Mouse (Mus musculus) lung, postnatal 0 days (tissue): ENCODE measurements at regions not wholly inside any gene's neighbourhood (a gene's known extent, or its start where the extent isn't known, plus 50 kb on each side); places are given as distances from the start of the nearest gene placed in this dataset.

Experiments used
- ATAC-seq: fragments of 200-750 bp; cut with Nextera tagmentation; 2 replicates; pipeline ENCODE4 v1.8.0; 2017; ENCODE audit warnings: moderate library complexity
- DNase-seq: peaks from one replicate; pipeline ENCODE4 v3.0.0-alpha.2; 2016; ENCODE audit warnings: low spot score
- H3K27ac ChIP-seq: fragments of 300-500 bp; sonication (generic); 2 replicates; pipeline ENCODE4 v1.5.1; 2014; ENCODE audit warnings: antibody characterized with exemption, mild to moderate bottlenecking, low read length, mixed read lengths
- H3K27me3 ChIP-seq: fragments of 300-500 bp; sonication (generic); replicated peaks from 2 replicates; pipeline ENCODE4 v1.6.1; 2014; ENCODE audit warnings: low read length, mixed read lengths; ENCODE audit not compliant: insufficient read depth
- H3K36me3 ChIP-seq: fragments of 300-500 bp; sonication (generic); 2 replicates; pipeline ENCODE4 v1.6.1; 2014; ENCODE audit warnings: low read length, mixed read lengths; ENCODE audit not compliant: insufficient read depth
- H3K4me1 ChIP-seq: fragments of 300-500 bp; sonication (generic); 2 replicates; pipeline ENCODE4 v1.6.1; 2014; ENCODE audit warnings: antibody characterized with exemption, low read depth, low read length, mixed read lengths; ENCODE audit not compliant: insufficient read depth
- H3K4me2 ChIP-seq: fragments of 300-500 bp; sonication (generic); replicated peaks from 2 replicates; pipeline ENCODE4 v1.6.1; 2014; ENCODE audit warnings: low read depth, mild to moderate bottlenecking, low read length, moderate library complexity, mixed read lengths
- H3K4me3 ChIP-seq: fragments of 300-500 bp; sonication (generic); 2 replicates; pipeline ENCODE4 v1.5.1; 2014; ENCODE audit warnings: low read depth, low read length
- H3K9ac ChIP-seq: fragments of 300-500 bp; sonication (generic); replicated peaks from 2 replicates; pipeline ENCODE4 v1.6.1; 2014; ENCODE audit warnings: low read depth, mild to moderate bottlenecking
- H3K9me3 ChIP-seq: fragments of 300-500 bp; sonication (generic); 2 replicates; pipeline ENCODE4 v1.6.1; 2016; ENCODE audit warnings: low read length, mixed read lengths
- CTCF ChIP-seq: IDR thresholded peaks from 2 replicates; pipeline ENCODE4 v1.5.1; 2016; ENCODE audit warnings: antibody characterized with exemption, mild to moderate bottlenecking
- EP300 ChIP-seq: IDR thresholded peaks from 2 replicates; pipeline ENCODE4 v1.6.1; 2016; ENCODE audit warnings: antibody characterized with exemption, mild to moderate bottlenecking, control low read depth
- WGBS: fragments of 180-500 bp; shearing (Covaris S2); extraction: QIAGEN DNeasy Blood & Tissue Kit; methylation state at CpG from one replicate; pipeline ENCODE4 v1.1.7; 2014; 5-methylcytosine and 5-hydroxymethylcytosine counted together

GRCm38 (mm10) chr7:117926396-117926795 lies 189.6 kb downstream of the Rps15a start:
- H3K4me1 ChIP-seq, result no peaks in the 10 kb centered on the region
- no peak overlapping the region for H3K27ac ChIP-seq
- TF ChIP-seq CTCF (no peak), EP300 (no peak)
- no peaks in the 10 kb centered on the region for H3K27me3 ChIP-seq
- no peaks in the 10 kb centered on the region for H3K36me3 ChIP-seq
- no peak for DNase-seq
- no peaks in the 10 kb centered on the region for H3K9me3 ChIP-seq
- no peak overlapping the region for H3K4me3 ChIP-seq
- H3K9ac ChIP-seq, result no peak overlapping the region
- H3K4me2 ChIP-seq, result no peak overlapping the region
- ATAC-seq, result no peak
- whole genome bisulfite sequencing, result 5% methylated on average over 1 of the region's 1 CpGs

- Histone ChIP-seq H3K9me3 (no peaks in the 10 kb centered on the region), H3K36me3 (no peaks in the 10 kb centered on the region), H3K27ac (no peak overlapping the region), H3K4me3 (no peak overlapping the region), H3K4me1 (no peaks in the 10 kb centered on the region), H3K4me2 (no peak overlapping the region), H3K9ac (no peak overlapping the region), H3K27me3 (no peaks in the 10 kb centered on the region)
- TF ChIP-seq CTCF (no peak), EP300 (no peak)
- DNase-seq (no peak), ATAC-seq (no peak)
Observed at GRCm38 (mm10) chr7:117922270-117922669, 193.7 kb downstream of the Rps15a start.

- DNase-seq (no peak), ATAC-seq (no peak)
- H3K4me1 ChIP-seq, result no peaks in the 10 kb centered on the region
- H3K27me3 ChIP-seq, result no peaks in the 10 kb centered on the region
- H3K27ac ChIP-seq, result no peak overlapping the region
- no peaks in the 10 kb centered on the region for H3K36me3 ChIP-seq
- H3K9me3 ChIP-seq, result no peaks in the 10 kb centered on the region
- H3K9ac ChIP-seq, result no peak overlapping the region
- WGBS, result 87% methylated on average over 10 of the region's 10 CpGs
- H3K4me3 ChIP-seq, result no peak overlapping the region
- H3K4me2 ChIP-seq, result no peak overlapping the region
- TF ChIP-seq CTCF, result no peak
- no peak for TF ChIP-seq EP300
Observed at GRCm38 (mm10) chr7:117918206-117918995, 197.6 kb downstream of the Rps15a start.

- WGBS, result 85% methylated on average over 6 of the region's 6 CpGs
- H3K9ac ChIP-seq, result no peak overlapping the region
- no peak for ATAC-seq
Observed at GRCm38 (mm10) chr7:117916915-117917314, 199.1 kb downstream of the Rps15a start.

GRCm38 (mm10) chr7:117912453-117912852 lies 203.5 kb downstream of the Rps15a start:
- peak; percentile 50 for DNase-seq
- 44% methylated on average over 3 of the region's 3 CpGs for WGBS
- TF ChIP-seq EP300 (no peak), CTCF (no peak)
- Histone ChIP-seq H3K9me3 (no peaks in the 10 kb centered on the region), H3K4me3 (no peak overlapping the region), H3K4me1 (no peaks in the 10 kb centered on the region), H3K27ac (no peak overlapping the region), H3K27me3 (no peaks in the 10 kb centered on the region), H3K9ac (no peak overlapping the region), H3K36me3 (no peaks in the 10 kb centered on the region), H3K4me2 (no peak overlapping the region)
- peak; percentile 77 for ATAC-seq

More at GRCm38 (mm10) chr7:117916915-117917314, 199.1 kb downstream of the Rps15a start:
- Histone ChIP-seq H3K36me3 (no peaks in the 10 kb centered on the region), H3K27me3 (no peaks in the 10 kb centered on the region), H3K27ac (no peak overlapping the region), H3K4me1 (no peaks in the 10 kb centered on the region), H3K9me3 (no peaks in the 10 kb centered on the region), H3K4me2 (no peak overlapping the region), H3K4me3 (no peak overlapping the region)
- no peak for DNase-seq
- no peak for TF ChIP-seq CTCF
- TF ChIP-seq EP300, result no peak

- H3K4me1 ChIP-seq, result no peaks in the 10 kb centered on the region
- DNase-seq (no peak), ATAC-seq (no peak)
- no peaks in the 10 kb centered on the region for H3K9me3 ChIP-seq
- H3K9ac ChIP-seq, result no peak overlapping the region
- H3K36me3 ChIP-seq, result no peaks in the 10 kb centered on the region
- no peak overlapping the region for H3K4me2 ChIP-seq
- no peaks in the 10 kb centered on the region for H3K27me3 ChIP-seq
- WGBS, result 77% methylated on average over 3 of the region's 3 CpGs
- no peak overlapping the region for H3K27ac ChIP-seq
- no peak for TF ChIP-seq CTCF
- TF ChIP-seq EP300, result no peak
- no peak overlapping the region for H3K4me3 ChIP-seq
Observed at GRCm38 (mm10) chr7:117911062-117911461, 204.9 kb downstream of the Rps15a start.

GRCm38 (mm10) chr7:117896528-117896927 lies 219.5 kb downstream of the Rps15a start:
- H3K4me3 ChIP-seq, result no peak overlapping the region
- H3K27ac ChIP-seq, result no peak overlapping the region
- H3K9me3 ChIP-seq, result no peaks in the 10 kb centered on the region
- DNase-seq (no peak), ATAC-seq (no peak)
- H3K36me3 ChIP-seq, result no peaks in the 10 kb centered on the region
- no peak overlapping the region for H3K9ac ChIP-seq
- WGBS, result 65% methylated on average over 2 of the region's 2 CpGs
- no peak for TF ChIP-seq EP300
- no peak for TF ChIP-seq CTCF
- H3K27me3 ChIP-seq, result no peaks in the 10 kb centered on the region
- H3K4me1 ChIP-seq, result no peaks in the 10 kb centered on the region
- H3K4me2 ChIP-seq, result no peak overlapping the region
